25 mouse cellular contexts compared by ENCODE assay signal in genomic region chr14:32083466-32083865, GRCm38 (mm10). TPM values are rescaled to one million over a fixed set of nuclear protein-coding genes. Genes with fewer than 3 reads are reported as not detected.
DNase-seq lines count a peak whose midpoint lies in the region; ATAC-seq lines count a peak whose summit lies in the region.
"Had no signal": no experiment of that assay in that cellular context is flagged by ENCODE, and none has a peak within 500 bp of the region (broad histone marks: within the 10 kb centered on the region; RNA-seq: fewer than 3 reads in every experiment).

No protein-coding gene starts in this region.

- H3K9me3 ChIP-seq in midbrain, embryonic 11.5 days (ENCODE audit: control insufficient read depth, low read length), result no peaks in the 10 kb centered on the region
- no peaks in the 10 kb centered on the region for H3K9me3 ChIP-seq in midbrain, embryonic 15.5 days
- H3K9me3 ChIP-seq: G1E had no signal

- no peak overlapping the region for H3K4me3 ChIP-seq in midbrain, embryonic 11.5 days (ENCODE audit: low read depth, low read length)
- no peak overlapping the region for H3K4me3 ChIP-seq in midbrain, embryonic 15.5 days

- H3K4me2 ChIP-seq in midbrain, embryonic 11.5 days, result no peak overlapping the region
- no peak overlapping the region for H3K4me2 ChIP-seq in midbrain, embryonic 15.5 days

- H3K27me3 ChIP-seq in midbrain, embryonic 11.5 days (ENCODE audit: control insufficient read depth, insufficient read depth, low read length), result no peaks in the 10 kb centered on the region
- no peaks in the 10 kb centered on the region for H3K27me3 ChIP-seq in midbrain, embryonic 15.5 days (replicated peaks)
- H3K27me3 ChIP-seq: CH12.LX, Patski had no signal

- peaks cover 8% of the 10 kb centered on the region for H3K4me1 ChIP-seq in midbrain, embryonic 11.5 days (ENCODE audit: control insufficient read depth, insufficient read depth, low read length)
- peaks cover 25% of the 10 kb centered on the region for H3K4me1 ChIP-seq in midbrain, embryonic 15.5 days

- no peak overlapping the region for H3K9ac ChIP-seq in midbrain, embryonic 11.5 days (ENCODE audit: low read length)
- H3K9ac ChIP-seq in midbrain, embryonic 15.5 days, result no peak overlapping the region

- H3K36me3 ChIP-seq in midbrain, embryonic 11.5 days (ENCODE audit: control insufficient read depth, insufficient read depth, low read length), result peaks cover 9% of the 10 kb centered on the region; the same call in 1 of the 2 replicates
- H3K36me3 ChIP-seq in midbrain, embryonic 15.5 days (replicated peaks), result peaks cover 23% of the 10 kb centered on the region

- WGBS in midbrain, embryonic 11.5 days, result 88% methylated on average over 2 of the region's 2 CpGs
- WGBS in midbrain, embryonic 15.5 days, result 95% methylated on average over 2 of the region's 2 CpGs

- no peak overlapping the region for H3K27ac ChIP-seq in midbrain, embryonic 11.5 days (ENCODE audit: low read depth, low read length)
- no peak overlapping the region for H3K27ac ChIP-seq in midbrain, embryonic 15.5 days

- ATAC-seq in midbrain, embryonic 11.5 days (ENCODE audit: low FRiP score), result no peak
- ATAC-seq in midbrain, embryonic 15.5 days (replicated peaks), result no peak
- ATAC-seq: activated CD4-positive, CD25-positive, alpha-beta regulatory T cell, adult 4 months; CD4-positive, CD25-positive, alpha-beta regulatory T cell, adult 4 months; Patski had no signal

- peak; percentile 67 for DNase-seq in heart, adult 11 months
- DNase-seq in heart, adult 8-10 months (ENCODE audit: low spot score), result no peak
- peak; percentile 64 for DNase-seq in midbrain, embryonic 11.5 days (ENCODE audit: low spot score, missing footprints)
- DNase-seq: adrenal gland, adult 2 months; adrenal gland, adult 8-10 months; adrenal gland, postnatal 10 days; adrenal gland, postnatal 14 days; adrenal gland, postnatal 25 days; adrenal gland, postnatal 36 days; B cell, adult 2 months; cerebellum, adult 11 months; cerebellum, adult 11-12 months; cerebellum, adult 18-20 months had no signal

RNA-seq across cellular contexts. Expression of gene Oxnad1, which starts 1.7 kb away (rescaled TPM):
- 10 to 100 TPM; 52.2 to 73.4 (median 56.4) TPM for total RNA-seq in heart, adult 8-10 months (2022)
- polyA plus RNA-seq in midbrain, embryonic 11.5 days (2014; fragmentation: Nextera tagmentation; extraction: Ambion mirVana), result 21.6 and 25.8 TPM in 2 replicates
- polyA plus RNA-seq in midbrain, embryonic 15.5 days (2015; fragmentation: Nextera tagmentation; extraction: Ambion mirVana), result 19.6 and 19.7 TPM in 2 replicates

RNA-seq across cellular contexts. Expression of gene Dph3, which starts 2.1 kb away (rescaled TPM):
- total RNA-seq in heart, adult 8-10 months (2022), result 10 to 100 TPM; 73.7 to 91.2 (median 82.8) TPM
- 93.2 and 94.8 TPM in 2 replicates for polyA plus RNA-seq in midbrain, embryonic 11.5 days (2014; fragmentation: Nextera tagmentation; extraction: Ambion mirVana)
- 67.2 and 70.2 TPM in 2 replicates for polyA plus RNA-seq in midbrain, embryonic 15.5 days (2015; fragmentation: Nextera tagmentation; extraction: Ambion mirVana)

RNA-seq across cellular contexts. Expression of gene Galnt15, which starts 54.7 kb away (rescaled TPM):
- 10 to 100 TPM; 13.9 to 22.2 (median 18.3) TPM for total RNA-seq in heart, adult 8-10 months (2022)
- polyA plus RNA-seq in midbrain, embryonic 11.5 days (2014; fragmentation: Nextera tagmentation; extraction: Ambion mirVana), result 0.08 and 0.11 TPM in 2 replicates
- 0.40 and 0.46 TPM in 2 replicates for polyA plus RNA-seq in midbrain, embryonic 15.5 days (2015; fragmentation: Nextera tagmentation; extraction: Ambion mirVana)
- total RNA-seq: CH12.LX, ES-E14 had no signal
- polyA plus RNA-seq: activated CD4-positive, CD25-positive, alpha-beta regulatory T cell, adult 4 months; CD4-positive, CD25-positive, alpha-beta regulatory T cell, adult 4 months; G1E had no signal

RNA-seq across cellular contexts. Expression of gene Msmb, which starts 58.4 kb away (rescaled TPM):
- not detected for total RNA-seq in heart, adult 8-10 months (2022)
- not detected in 2 replicates for polyA plus RNA-seq in midbrain, embryonic 11.5 days (2014; fragmentation: Nextera tagmentation; extraction: Ambion mirVana)
- not detected in 2 replicates for polyA plus RNA-seq in midbrain, embryonic 15.5 days (2015; fragmentation: Nextera tagmentation; extraction: Ambion mirVana)
- total RNA-seq: adrenal gland, adult 18-20 months; adrenal gland, adult 2 months; adrenal gland, adult 8-10 months; adrenal gland, postnatal 10 days; adrenal gland, postnatal 14 days; adrenal gland, postnatal 25 days; adrenal gland, postnatal 36 days; adrenal gland, postnatal 4 days; CH12.LX; ES-E14; MEL had no signal
- polyA plus RNA-seq: adrenal gland, adult 2 months; brain, embryonic 14.5 days; C2C12; CD4-positive, CD25-positive, alpha-beta regulatory T cell, adult 4 months; G1E; Patski had no signal
